Mouse (Mus musculus): Measurements from ENCODE around the gene Tlr9. TPM values are rescaled to one million over a fixed set of nuclear protein-coding genes. Genes with fewer than 3 reads are reported as not detected.

Gene Tlr9
- polyA plus RNA-seq, 1 experiment, result not detected

DNA sequence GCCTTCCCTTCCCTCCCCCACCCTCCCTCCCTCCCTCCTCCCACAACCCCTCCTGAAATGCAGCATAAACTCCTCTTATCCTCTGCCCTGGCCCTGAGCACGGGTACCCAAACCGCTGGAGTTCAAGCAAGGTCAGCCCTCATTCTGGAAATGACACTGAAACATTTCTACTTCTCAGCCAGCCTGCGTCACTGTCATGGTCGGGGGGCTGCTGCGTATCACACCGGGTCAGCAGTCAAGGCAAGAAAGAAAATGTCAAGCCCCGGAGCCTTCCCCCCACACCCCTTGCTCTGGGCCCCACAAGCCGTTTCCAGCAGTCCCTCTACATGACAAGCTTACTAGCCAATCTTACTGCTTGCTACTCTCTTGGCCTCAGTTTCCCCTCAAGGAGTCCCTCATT, 28.7 kb downstream of the Tlr9 start:
- WGBS, result 81% methylated on average over 8 of the region's 8 CpGs
- Histone ChIP-seq H3K4me1 (ENCODE audit: control insufficient read depth, insufficient read depth, low read length) (peaks cover 25% of the 10 kb centered on the region), H3K4me3 (ENCODE audit: insufficient read depth, low read depth, low read length) (no peak overlapping the region), H3K27ac (ENCODE audit: insufficient read depth, low read depth, low read length) (no peak overlapping the region)
- TF ChIP-seq POLR2A (IDR thresholded peaks at IDR 0.05; ENCODE audit: insufficient read depth, low read depth, low read length) (no peak), CTCF (IDR thresholded peaks at IDR 0.05; ENCODE audit: insufficient read depth, low read depth, low read length) (no peak)

GRCm38 (mm10) chr9:106254001-106254400, 31.6 kb downstream of the Tlr9 start:
- 69% methylated on average over 2 of the region's 2 CpGs for WGBS
- peaks cover 10% of the 10 kb centered on the region for H3K4me1 ChIP-seq (ENCODE audit: control insufficient read depth, insufficient read depth, low read length)
- TF ChIP-seq CTCF (IDR thresholded peaks at IDR 0.05; ENCODE audit: insufficient read depth, low read depth, low read length) (no peak), POLR2A (IDR thresholded peaks at IDR 0.05; ENCODE audit: insufficient read depth, low read depth, low read length) (no peak)
- H3K27ac ChIP-seq (ENCODE audit: insufficient read depth, low read depth, low read length), result no peak overlapping the region
- H3K4me3 ChIP-seq (ENCODE audit: insufficient read depth, low read depth, low read length), result no peak overlapping the region

DNA sequence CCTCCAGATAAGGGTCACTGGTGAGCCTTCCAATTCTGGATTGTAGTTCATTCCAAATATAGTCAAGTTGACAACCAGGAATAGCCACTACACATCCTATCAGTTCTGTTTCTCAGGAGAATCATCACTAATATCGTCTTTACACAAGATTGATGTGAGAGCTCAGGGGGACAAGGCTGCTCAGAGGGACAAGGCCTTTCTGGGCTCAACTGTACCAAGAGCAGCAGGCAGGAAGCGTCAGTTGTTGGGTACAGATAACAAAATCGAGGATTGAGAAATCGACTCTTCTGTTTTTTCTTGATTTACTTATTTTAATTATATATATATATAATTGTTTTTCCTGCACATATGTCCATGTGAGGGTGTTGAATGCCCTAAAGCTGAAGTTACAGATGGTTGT, 36.0 kb downstream of the Tlr9 start:
- 94% methylated on average over 4 of the region's 4 CpGs for WGBS
- TF ChIP-seq POLR2A (IDR thresholded peaks at IDR 0.05; ENCODE audit: insufficient read depth, low read depth, low read length) (no peak), CTCF (IDR thresholded peaks at IDR 0.05; ENCODE audit: insufficient read depth, low read depth, low read length) (no peak)

GRCm38 (mm10) chr9:106258990-106259389, 36.6 kb downstream of the Tlr9 start:
- H3K4me1 ChIP-seq (ENCODE audit: control insufficient read depth, insufficient read depth, low read length), result no peaks in the 10 kb centered on the region

More for the DNA sequence above, 36.0 kb downstream of the Tlr9 start:
- Histone ChIP-seq H3K4me1 (ENCODE audit: control insufficient read depth, insufficient read depth, low read length) (no peaks in the 10 kb centered on the region), H3K4me3 (ENCODE audit: insufficient read depth, low read depth, low read length) (no peak overlapping the region), H3K27ac (ENCODE audit: insufficient read depth, low read depth, low read length) (no peak overlapping the region)

DNA sequence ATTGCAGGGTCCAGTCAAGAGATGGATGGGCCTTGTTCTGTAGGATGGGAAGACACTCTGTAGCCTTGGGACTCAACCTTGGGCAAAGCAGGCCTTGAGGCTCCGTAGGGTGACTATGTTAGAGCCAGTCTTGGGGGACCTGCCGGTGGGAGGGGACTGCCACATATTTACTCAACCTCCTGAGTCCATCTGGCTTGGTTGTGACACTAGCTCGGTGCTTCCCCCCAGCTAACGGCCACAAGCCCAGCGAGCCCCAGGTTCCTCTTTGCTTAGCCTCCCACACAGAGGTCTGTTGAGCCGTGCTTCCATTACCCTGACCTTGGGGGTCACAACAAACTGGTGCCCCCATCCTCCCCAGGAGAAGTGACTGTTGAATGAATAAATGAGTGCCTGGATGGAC, 38.7 kb downstream of the Tlr9 start:
- no peak for TF ChIP-seq POLR2A (IDR thresholded peaks at IDR 0.05; ENCODE audit: insufficient read depth, low read depth, low read length)
- TF ChIP-seq CTCF (IDR thresholded peaks at IDR 0.05; ENCODE audit: insufficient read depth, low read depth, low read length), result no peak

More at GRCm38 (mm10) chr9:106258990-106259389, 36.6 kb downstream of the Tlr9 start:
- TF ChIP-seq POLR2A (IDR thresholded peaks at IDR 0.05; ENCODE audit: insufficient read depth, low read depth, low read length) (no peak), CTCF (IDR thresholded peaks at IDR 0.05; ENCODE audit: insufficient read depth, low read depth, low read length) (no peak)
- WGBS, result 60% methylated on average over 5 of the region's 5 CpGs
- no peak overlapping the region for H3K4me3 ChIP-seq (ENCODE audit: insufficient read depth, low read depth, low read length)
- H3K27ac ChIP-seq (ENCODE audit: insufficient read depth, low read depth, low read length), result no peak overlapping the region

DNA sequence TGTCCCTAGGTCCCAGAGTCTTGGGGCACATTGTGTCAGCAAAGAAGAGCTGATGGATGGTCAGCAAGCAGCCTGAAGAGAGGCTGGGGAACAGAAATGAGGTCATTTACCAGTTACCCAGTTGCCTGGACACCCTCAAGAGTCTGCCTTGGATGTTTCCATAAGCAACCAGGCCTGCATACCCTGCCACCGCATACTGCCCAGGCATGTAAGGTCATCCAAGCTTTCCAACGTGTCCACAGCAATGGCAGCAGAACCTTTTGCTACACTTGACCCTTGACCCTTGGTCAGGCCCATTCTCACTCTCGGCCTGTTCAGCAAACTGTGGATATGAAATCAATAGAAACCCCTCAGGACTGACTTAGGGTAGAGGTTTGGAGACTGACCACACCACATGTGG, 39.1 kb downstream of the Tlr9 start:
- H3K4me3 ChIP-seq (ENCODE audit: insufficient read depth, low read depth, low read length), result no peak overlapping the region
- no peak overlapping the region for H3K27ac ChIP-seq (ENCODE audit: insufficient read depth, low read depth, low read length)
- WGBS, result 92% methylated on average over 3 of the region's 3 CpGs

More for the DNA sequence above, 38.7 kb downstream of the Tlr9 start:
- 91% methylated on average over 6 of the region's 6 CpGs for WGBS
- Histone ChIP-seq H3K4me3 (ENCODE audit: insufficient read depth, low read depth, low read length) (no peak overlapping the region), H3K27ac (ENCODE audit: insufficient read depth, low read depth, low read length) (no peak overlapping the region), H3K4me1 (ENCODE audit: control insufficient read depth, insufficient read depth, low read length) (no peaks in the 10 kb centered on the region)

GRCm38 (mm10) chr9:106262075-106262474, 39.7 kb downstream of the Tlr9 start:
- Histone ChIP-seq H3K27ac (ENCODE audit: insufficient read depth, low read depth, low read length) (no peak overlapping the region), H3K4me3 (ENCODE audit: insufficient read depth, low read depth, low read length) (no peak overlapping the region), H3K4me1 (ENCODE audit: control insufficient read depth, insufficient read depth, low read length) (no peaks in the 10 kb centered on the region)
- no peak for TF ChIP-seq POLR2A (IDR thresholded peaks at IDR 0.05; ENCODE audit: insufficient read depth, low read depth, low read length)
- no peak for TF ChIP-seq CTCF (IDR thresholded peaks at IDR 0.05; ENCODE audit: insufficient read depth, low read depth, low read length)
- 84% methylated on average over 3 of the region's 3 CpGs for WGBS

More for the DNA sequence above, 39.1 kb downstream of the Tlr9 start:
- H3K4me1 ChIP-seq (ENCODE audit: control insufficient read depth, insufficient read depth, low read length), result no peaks in the 10 kb centered on the region
- TF ChIP-seq POLR2A (IDR thresholded peaks at IDR 0.05; ENCODE audit: insufficient read depth, low read depth, low read length), result no peak
- TF ChIP-seq CTCF (IDR thresholded peaks at IDR 0.05; ENCODE audit: insufficient read depth, low read depth, low read length), result no peak

DNA sequence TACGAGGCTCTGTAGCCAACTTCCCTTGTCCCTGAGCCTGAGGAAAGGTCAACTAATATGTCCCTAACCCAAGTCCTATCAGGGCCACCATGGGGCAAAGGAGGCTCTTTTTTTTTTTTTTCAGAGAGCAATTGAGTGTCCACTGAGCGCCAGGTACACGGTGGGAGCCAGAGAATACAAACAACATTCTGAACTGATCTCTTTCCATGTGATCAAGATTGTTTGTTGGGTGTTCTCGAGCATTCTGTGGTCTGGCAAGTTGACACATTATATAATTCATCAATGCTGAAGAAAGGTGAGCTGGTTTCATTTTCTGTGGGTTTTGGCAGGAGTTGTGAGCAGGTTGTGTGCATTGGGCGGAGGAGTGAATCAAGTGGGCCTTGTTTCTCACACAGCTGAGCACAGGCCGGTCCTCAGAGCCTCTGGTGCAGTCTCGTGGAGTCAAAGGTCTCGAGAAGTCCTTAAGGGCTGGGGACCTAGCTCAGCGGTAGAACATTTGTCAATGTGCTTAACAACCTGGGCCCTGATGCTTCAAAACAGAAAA, 41.1 kb downstream of the Tlr9 start:
- 80% methylated on average over 9 of the region's 9 CpGs for WGBS
- TF ChIP-seq CTCF (IDR thresholded peaks at IDR 0.05; ENCODE audit: insufficient read depth, low read depth, low read length) (no peak), POLR2A (IDR thresholded peaks at IDR 0.05; ENCODE audit: insufficient read depth, low read depth, low read length) (no peak)
- H3K4me3 ChIP-seq (ENCODE audit: insufficient read depth, low read depth, low read length), result no peak overlapping the region
- no peak overlapping the region for H3K27ac ChIP-seq (ENCODE audit: insufficient read depth, low read depth, low read length)
- H3K4me1 ChIP-seq (ENCODE audit: control insufficient read depth, insufficient read depth, low read length), result no peaks in the 10 kb centered on the region

GRCm38 (mm10) chr9:106265358-106266075, 43.1 kb downstream of the Tlr9 start:
- Histone ChIP-seq H3K27ac (ENCODE audit: insufficient read depth, low read depth, low read length) (no peak overlapping the region), H3K4me3 (ENCODE audit: insufficient read depth, low read depth, low read length) (no peak overlapping the region), H3K4me1 (ENCODE audit: control insufficient read depth, insufficient read depth, low read length) (peaks cover 9% of the 10 kb centered on the region)
- 86% methylated on average over 12 of the region's 12 CpGs for WGBS
- TF ChIP-seq POLR2A (IDR thresholded peaks at IDR 0.05; ENCODE audit: insufficient read depth, low read depth, low read length), result no peak
- TF ChIP-seq CTCF (IDR thresholded peaks at IDR 0.05; ENCODE audit: insufficient read depth, low read depth, low read length), result no peak
